Mouse (Mus musculus): ENCODE results near the gene Metap1d. TPM values are rescaled to one million over a fixed set of nuclear protein-coding genes. Genes with fewer than 3 reads are reported as not detected.

Gene Metap1d
- total RNA-seq, 2 experiments from 2014 or later, result 25.2 to 30.6 TPM

DNA sequence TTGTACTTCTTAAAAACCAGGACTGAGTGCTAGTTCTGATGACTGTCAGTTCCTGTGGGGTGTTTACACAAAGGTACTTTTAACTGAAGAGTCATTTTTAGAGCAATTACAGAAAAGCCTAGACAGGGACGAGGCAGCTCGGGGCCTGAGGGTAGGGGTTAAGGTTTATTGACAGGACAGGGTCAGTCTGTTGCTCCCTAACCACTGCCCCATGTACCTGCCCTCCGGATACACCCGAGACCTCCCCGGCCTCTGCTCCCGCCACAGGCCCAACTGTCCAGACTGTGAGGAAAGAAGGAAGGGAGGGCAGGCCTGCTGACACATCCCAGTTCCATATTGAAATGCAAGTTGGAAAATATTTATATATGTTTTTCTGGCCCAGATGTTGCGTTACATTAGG lies 20.8 kb downstream of the Metap1d start:
- no peak for DNase-seq (ENCODE audit: low spot score)

DNA sequence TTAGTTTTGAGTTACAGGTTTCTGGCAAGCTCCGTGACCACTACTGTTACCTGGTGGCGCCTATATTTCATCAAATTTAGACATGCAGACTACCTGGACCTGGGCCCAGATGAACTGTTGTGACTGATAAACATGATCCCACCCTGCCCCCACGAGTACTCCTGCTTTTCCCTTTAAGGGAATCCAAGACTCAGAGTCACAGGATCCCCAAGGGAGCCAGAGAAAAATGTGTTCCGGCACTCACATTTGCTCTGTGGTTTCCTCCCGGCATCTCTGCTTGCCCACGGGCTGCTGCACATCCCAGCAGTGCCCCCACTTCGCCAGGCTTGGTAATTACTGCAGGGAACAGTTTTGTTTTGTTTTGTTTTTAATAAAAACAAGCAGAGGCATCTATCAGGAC lies 21.3 kb downstream of the Metap1d start:
- peak; percentile 50 for DNase-seq (ENCODE audit: low spot score)

DNA sequence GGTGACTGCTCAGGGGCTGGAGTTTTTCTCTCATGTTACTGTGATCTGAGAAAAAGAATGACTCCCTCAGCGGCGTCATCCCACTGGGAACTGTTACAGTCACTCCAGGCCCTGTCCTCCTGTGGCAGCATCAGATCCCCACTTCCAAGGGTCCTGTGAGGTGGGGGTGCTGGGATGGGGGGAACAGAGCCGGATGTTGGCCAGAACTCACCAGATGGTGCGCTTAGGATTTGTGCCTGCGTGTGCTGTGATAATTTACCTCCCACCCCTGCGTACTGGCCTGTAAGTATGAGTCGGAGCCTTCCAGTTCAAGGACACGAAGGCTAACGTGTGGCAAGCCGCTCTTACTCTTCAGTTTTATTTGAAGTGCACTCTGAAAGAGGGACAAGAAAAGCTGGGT lies 22.2 kb downstream of the Metap1d start:
- no peak for DNase-seq (ENCODE audit: low spot score)

DNA sequence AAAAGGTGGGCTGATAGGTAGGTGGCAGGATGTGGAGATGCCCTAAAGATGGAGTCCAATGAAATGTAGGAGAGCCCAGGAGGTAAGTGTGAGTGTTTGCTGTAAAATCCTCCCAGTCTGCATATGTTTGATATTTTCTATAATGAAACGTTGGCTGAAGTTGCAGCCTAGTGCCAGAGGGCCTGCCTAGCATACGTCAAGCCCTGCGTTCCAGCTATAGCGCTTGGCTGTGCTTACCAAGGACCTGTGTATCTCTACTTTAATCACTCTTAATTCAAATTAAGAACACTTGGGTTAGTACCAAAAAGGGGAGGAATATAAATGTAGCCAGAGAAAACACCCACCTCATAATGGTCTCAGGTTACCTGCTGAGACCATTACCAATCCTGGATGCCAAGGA lies 22.7 kb downstream of the Metap1d start:
- DNase-seq (ENCODE audit: low spot score), result no peak

DNA sequence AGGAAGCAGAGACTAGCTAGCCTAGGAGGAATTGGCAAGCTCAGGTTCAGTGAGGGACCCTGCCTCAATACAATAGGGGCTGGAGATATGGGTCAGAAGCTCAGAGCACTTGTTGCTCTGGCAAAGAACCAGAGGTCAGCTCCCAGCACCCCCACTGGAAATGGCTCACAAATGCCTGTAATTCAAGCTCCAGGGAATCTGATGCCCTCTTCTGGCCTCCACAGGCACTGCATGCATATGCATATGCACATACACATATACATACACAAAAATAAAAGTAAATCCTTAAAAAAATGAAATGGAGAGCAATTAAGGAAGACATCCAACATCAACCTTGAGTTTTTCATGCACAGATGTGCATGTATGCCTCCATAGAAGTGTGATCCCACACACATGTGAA lies 24.7 kb downstream of the Metap1d start:
- no peak for DNase-seq (ENCODE audit: low spot score)

DNA sequence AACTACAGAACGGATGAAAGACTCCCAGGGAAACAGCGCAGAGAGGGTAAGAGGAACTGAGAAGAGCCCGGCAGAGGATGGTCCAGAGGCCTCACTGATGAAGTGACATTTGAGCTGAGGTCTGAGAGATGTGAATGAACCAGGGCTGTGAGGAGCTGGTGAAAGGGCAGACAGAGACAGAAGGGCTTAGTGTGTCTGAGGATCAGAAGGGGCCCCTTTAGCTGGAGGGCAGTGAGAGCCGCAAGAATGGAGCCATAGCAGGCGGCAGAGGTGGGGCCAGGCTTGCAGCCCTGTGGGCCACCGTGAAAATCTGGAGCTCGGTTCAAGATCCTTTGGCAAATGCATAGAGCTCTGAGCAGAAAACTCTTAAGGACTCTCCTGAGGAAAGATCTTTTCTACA lies 26.8 kb downstream of the Metap1d start:
- no peak for DNase-seq (ENCODE audit: low spot score)

DNA sequence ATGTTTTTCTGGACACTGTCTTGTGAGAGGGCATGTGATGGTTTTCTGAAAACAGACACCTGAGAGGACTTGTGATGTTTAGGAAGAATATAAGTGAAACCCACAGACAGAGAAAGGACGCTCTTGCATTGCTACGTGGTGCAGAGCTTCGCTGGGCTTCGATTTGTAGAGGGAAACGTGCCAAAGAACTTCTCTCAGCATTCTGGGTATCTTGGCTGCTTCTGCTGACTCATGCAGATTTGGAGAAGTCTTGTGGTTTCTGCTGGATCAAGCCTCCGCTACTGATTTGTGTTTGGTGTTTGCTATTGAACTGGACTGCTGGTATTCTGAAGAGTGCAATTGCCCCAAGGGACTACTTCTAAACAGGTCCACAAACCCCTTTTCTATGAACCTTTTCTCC lies 28.7 kb downstream of the Metap1d start:
- no peak for DNase-seq (ENCODE audit: low spot score)

DNA sequence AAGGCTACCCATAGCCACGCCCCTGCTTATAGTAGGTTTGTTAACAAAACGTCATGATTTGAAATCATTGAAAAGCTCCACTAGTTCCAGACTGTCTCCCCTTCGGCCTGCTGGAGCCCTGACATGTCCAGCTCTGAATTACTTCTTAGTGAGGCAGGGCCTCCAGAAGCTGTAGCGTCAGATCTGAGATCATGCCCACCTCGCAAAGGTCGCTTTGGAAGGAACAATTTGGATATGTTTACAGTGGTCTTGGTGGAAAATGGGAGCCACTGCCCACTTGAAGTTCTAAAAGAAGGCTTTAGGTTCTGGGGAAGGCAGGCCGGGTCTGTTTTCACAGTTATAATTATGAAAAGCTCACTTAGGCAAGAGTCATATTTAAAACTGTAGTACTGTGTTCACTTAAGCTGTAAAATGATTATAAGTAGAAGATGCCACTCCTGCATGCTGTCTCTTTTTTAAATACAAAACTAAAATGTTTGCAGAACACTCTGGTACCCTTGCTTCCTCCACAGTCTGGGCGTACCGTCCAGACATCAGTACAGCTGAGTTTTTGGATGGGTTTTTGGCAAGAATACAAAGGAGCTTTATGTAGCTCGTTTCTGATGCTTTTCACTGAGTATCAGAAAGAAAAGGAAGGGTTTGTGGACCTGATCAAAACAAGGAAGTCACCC lies 30.1 kb downstream of the Metap1d start:
- DNase-seq (ENCODE audit: low spot score), result no peak

DNA sequence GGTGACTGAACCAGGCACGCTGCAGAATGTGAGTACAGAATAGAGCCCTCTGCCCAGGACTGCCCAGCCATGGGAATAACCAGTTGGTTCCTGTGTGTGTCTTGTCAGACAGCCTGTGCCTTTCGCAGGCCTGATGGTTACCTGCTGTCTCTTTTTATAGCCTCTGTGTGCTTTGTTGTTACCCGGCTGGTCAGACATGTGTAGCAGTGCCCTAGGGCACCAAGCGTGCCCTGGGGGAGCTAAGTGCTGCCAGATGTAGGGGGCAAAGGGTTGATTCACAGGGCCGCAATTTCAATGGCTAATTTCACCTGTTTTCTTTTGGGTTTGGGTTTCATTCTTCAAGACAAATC lies 30.6 kb downstream of the Metap1d start:
- DNase-seq (ENCODE audit: low spot score), result no peak

DNA sequence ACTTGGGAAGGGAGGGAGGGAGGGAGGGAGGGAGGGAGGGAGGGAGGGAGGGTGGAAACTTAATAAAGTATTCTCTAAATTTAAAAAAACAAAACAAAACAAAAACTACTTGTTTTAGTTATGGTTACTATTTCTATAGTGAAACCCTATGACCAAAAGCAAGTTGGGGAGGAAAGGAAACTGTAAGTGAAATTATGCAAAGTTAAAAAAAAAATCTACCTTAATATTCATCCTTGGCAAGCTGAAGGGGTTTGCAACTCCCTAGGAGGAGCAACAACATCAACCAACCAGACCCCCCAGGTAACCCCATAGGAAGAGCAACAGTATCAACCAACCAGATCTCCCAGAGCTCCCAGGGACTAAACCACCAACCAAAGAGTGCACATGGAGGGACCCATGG lies 38.2 kb downstream of the Metap1d start:
- no peak for DNase-seq (ENCODE audit: low spot score)

DNA sequence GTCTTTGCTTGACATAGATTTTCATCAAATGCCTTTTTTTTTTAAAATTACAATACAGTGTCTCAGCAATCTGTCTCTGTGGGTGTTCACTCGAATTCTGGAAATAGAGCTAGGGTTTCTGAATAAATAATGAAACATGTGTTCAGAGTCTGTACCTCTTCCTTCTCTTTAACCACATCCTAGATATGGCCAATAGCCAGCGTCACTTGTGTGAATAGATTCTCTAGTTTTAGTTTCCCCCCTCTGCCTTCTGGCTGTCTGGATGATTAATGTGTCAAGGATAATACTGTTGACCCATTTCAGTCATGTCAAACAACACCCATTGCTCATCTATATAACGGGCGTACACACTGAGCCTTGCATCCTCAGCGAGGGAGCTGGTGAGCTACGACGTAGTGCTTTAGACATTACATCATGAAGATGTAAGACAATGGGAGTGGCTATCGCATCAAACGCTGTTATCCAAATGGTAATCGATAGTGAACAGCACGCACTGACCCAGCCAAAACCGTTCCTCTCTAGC lies 40.1 kb downstream of the Metap1d start:
- no peak for DNase-seq (ENCODE audit: low spot score)

DNA sequence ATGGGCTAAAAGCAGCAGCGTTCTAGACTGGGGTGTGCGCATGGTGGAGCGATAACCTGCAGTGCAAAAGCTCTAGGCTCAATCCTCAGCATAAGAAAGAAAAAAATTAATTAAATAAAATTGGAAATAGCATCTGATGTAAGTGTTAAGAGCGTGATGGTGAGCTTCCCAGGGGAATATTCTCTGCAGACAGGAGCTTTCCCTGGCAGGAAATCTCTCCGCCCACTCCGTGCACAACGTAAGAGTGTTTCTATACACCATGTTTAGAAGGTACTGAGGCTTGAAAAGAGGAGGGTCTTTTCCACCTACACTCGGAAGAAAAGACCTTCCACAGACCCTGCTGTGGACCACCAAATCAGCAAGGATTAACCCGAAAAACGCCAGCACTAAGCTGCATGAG lies 41.4 kb downstream of the Metap1d start:
- DNase-seq (ENCODE audit: low spot score), result no peak

DNA sequence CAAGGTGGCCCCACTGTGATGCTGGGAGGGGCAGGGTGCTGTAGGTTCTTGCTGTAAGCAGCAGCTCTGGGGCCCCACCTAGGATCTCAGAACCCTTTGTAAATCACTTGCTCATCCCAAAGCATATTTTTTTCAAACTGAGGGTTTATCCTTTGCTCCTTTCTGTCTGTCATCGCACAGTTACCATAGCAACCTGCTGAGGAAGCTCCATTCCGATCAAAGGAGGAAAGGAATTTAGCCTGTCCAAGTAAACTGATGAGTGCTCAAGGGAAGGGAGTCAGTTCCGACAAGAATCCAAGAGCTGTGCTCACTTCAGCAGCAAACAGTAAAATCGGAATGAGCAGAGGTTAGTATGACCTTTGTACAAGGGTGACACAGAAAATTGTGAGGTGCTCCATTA lies 41.9 kb downstream of the Metap1d start:
- no peak for DNase-seq (ENCODE audit: low spot score)

DNA sequence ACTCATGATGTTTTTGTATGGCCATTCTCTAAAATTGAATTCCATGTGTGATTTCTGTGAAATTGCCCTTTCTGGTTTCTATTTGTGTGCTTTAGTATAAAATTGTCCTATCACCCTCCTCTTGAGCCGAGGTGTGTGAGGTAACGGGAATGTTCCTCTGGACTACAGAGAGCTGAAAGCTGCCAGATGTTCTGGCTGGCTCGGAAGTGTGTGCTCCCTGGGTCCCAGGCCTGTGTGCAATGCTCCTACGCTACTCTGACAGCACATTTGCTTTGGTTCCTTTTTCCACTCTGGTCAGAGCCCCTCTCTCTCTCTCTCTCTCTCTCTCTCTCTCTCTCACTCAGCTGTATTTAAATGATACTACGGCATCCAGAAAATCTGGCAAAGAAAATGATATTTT lies 44.1 kb downstream of the Metap1d start:
- DNase-seq (ENCODE audit: low spot score), result no peak

DNA sequence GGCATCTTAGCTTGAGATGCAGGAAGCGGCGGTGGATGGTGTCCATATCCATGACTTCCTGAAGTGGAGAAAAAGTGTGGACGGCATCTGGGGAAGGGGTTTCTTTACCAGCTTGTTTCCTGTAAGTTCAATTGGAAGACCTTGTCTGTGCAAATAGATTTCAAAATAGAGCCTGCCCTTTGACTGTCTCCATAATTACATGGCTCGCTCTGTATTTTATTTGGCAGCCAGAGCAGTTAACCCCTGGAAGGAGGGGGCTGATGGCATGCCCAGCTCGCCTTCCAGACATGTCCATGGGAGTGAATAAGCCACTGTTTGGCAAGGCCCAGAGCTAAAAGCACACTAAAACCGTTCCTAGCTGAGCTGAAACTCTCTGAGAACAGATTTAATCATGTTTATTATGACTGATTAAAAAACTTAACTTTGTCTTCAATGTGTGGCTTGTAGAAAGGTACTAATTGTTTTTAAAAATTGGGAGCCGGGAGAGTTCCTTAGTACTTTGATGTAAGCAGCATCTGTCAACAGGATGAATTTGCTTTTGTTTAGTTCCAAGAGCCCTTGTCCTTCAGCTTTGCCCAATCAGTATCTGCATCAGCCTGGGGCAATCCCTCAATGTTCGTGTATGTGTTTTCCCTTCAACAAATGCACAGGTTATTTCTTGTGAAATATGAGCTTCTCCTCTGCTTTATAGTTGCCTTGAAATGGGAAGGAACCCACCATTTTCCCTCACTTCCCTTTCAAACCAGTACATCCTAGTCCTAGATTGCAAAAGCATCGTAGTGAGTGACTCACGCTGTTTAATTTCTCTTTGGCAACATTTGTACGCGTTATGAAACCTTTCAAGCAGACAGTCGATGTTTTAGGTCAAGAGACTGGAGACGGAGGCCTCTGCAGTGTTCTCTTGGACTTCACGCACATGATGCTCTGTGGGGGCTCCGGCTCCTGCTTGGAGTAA lies 46.5 kb downstream of the Metap1d start:
- DNase-seq (ENCODE audit: low spot score), result peak; percentile 10

DNA sequence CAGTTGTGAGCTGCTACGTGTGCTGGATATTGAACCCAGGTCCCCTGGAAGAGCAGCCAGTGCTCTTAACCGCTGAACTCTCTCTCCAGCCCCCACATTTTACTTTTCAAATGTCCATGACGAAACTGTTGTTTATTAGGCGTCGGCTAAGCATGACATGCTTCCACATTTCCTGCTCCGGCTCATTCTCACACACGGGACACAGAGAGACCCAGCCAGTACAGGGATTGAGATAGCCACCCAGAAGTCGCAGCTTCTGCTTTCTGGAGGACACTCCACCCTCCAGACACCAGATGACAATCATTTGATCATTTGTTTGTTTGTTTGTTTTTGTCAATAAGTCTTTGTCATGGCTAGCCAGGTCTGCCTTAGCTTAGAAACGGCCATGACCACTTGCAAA lies 51.8 kb downstream of the Metap1d start:
- DNase-seq (ENCODE audit: low spot score), result no peak

DNA sequence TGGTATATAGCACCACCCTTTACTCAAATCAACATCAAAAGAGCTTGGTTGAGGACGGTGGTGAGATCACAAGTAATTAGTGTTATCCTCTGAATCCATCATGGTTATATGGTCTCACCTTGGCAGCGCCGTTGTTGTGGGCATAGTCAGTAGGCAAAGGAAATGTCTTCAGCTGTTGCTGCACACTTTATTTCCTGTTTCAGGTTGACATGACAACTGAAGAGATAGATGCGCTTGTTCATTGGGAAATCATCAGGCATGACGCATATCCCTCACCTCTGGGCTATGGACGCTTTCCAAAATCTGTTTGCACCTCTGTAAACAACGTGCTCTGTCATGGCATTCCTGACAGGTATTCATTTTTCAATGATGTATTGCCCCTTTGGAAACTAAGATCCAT lies 58.1 kb downstream of the Metap1d start:
- no peak for DNase-seq (ENCODE audit: low spot score)

DNA sequence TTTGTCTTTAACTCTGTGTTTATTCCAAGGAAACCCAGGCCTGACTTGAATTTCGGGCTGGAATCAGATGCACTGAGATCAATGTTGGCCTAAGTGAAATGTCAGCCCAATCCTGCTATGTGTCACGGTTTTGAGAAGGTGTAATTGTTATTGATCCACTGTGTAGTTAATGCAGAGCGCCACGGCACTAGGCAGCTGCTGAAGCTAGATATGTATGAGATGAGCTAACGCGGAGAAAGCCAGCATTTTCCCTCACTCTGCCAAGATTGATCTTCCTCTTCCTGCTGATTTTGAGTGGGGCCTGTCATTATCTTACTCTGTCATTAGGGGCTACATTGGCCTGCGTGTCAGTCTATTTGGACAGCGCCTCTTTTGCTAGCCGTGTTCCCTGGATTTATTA lies 59.2 kb downstream of the Metap1d start:
- DNase-seq (ENCODE audit: low spot score), result no peak

DNA sequence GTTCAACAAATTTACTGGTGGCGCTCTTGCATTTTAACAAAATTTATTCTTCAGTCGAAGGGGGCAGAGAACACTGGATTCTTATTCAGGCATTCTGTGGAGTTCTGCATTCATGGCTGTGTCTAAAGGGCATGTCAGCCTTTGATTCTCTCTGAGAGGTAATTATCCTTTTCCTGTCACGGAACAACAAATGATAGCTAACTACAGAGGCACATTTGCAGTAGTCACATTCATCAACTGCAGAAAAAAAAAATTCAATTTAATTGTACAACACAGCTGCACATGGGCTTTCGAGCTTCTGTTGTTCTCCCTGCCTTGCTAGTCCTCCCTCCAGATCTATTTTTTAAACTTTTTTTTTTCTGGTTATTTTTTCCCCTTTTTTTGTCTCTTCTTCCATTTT lies 63.9 kb downstream of the Metap1d start:
- no peak for DNase-seq (ENCODE audit: low spot score)

DNA sequence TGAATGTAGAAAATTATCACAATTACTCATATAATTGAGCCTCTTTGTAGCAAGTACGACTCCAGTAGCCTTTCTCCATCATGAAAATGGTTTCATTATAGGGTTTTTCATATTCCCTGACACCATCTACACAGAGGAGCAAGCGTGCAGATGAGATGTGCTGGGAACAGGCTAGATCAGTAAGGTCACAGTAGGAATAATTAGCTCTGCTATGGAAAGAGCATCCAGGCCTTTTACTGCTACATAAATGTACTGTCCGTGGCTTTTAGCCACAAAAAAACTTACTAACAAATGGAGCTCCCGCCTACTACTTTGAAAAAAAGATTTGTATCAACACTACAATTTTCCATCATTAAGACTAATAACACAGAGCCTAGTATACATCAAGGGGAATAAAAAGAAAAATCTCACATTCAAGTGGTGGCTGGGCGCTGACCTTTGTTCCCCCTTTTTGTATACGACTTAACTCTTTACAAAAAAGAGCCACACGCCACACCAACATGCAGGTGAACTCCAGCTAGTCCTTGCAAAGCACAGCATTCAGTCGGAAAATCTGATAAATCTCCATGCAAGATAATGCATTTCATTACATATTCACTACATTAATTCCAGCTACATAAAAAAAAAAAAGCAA lies 64.5 kb downstream of the Metap1d start:
- no peak for DNase-seq (ENCODE audit: low spot score)

DNA sequence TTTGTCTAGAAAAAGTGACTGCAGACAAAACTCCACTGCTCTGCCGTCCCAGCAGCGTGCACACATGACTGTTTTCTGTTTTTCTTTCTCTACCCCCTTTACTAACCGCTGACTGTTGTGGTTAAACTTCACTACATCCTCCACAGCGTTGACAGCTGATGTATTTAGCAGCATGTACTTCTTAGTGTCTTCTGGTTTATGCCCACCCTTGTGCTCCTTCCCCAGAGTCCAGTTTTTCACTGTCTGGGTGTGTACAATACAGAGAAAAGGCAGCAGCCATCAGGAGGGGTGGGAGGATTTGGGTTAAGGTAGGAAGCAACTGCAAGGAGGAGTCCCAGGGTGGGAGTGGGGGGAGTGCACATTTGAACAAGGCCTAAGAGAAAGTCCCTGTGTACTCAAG lies 69.8 kb downstream of the Metap1d start:
- DNase-seq (ENCODE audit: low spot score), result no peak

DNA sequence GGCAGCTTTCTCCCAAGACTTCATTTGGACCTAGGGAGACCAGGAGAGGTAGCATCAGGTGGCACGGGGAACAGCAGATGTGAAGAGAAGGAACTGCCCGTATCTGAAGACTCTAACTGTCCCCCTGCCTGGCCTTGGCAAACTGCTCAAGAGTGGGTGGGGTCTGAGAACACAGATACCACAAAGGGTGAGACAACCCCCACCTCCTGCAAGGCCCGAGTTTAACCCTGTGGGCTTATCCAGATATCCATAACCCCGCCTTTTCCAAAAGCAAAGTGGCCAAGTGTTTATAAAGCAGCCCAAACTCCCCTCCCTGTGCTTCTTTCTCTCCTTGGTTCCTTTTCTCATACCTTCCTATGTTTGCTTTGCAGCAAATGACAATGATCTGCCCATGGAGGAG lies 70.4 kb downstream of the Metap1d start:
- no peak for DNase-seq (ENCODE audit: low spot score)
